Mouse (Mus musculus) liver, embryonic 16.5 days (tissue): ENCODE data around the gene Ank. TPM values are rescaled to one million over a fixed set of nuclear protein-coding genes. Genes with fewer than 3 reads are reported as not detected.

Source experiments
- ATAC-seq: fragments of 200-750 bp; cut with Nextera tagmentation; 2 replicates; pipeline ENCODE4 v1.8.0; 2017; ENCODE audit warnings: low read depth, mild to moderate bottlenecking, moderate number of reproducible peaks, moderate library complexity
- H3K27ac ChIP-seq: fragments of 300-500 bp; sonication (generic); 2 replicates; pipeline ENCODE4 v1.5.1; 2014; ENCODE audit warnings: mild to moderate bottlenecking, low read length
- H3K27me3 ChIP-seq: fragments of 300-500 bp; sonication (generic); 2 replicates; pipeline ENCODE4 v1.6.1; 2014; ENCODE audit warnings: low read depth, low read length, mixed read lengths; ENCODE audit not compliant: control insufficient read depth, insufficient read depth
- H3K36me3 ChIP-seq: fragments of 300-500 bp; sonication (generic); 2 replicates; pipeline ENCODE4 v1.6.1; 2014; ENCODE audit warnings: mild to moderate bottlenecking; ENCODE audit not compliant: control insufficient read depth, insufficient read depth
- H3K4me1 ChIP-seq: fragments of 300-500 bp; sonication (generic); 2 replicates; pipeline ENCODE4 v1.6.1; 2014; ENCODE audit warnings: low read depth, low read length, mixed read lengths; ENCODE audit not compliant: control insufficient read depth
- H3K4me2 ChIP-seq: fragments of 300-500 bp; sonication (generic); 2 replicates; pipeline ENCODE4 v1.6.1; 2014; ENCODE audit warnings: low read depth, low read length, mixed read lengths
- H3K4me3 ChIP-seq: fragments of 300-500 bp; sonication (generic); 2 replicates; pipeline ENCODE4 v1.5.1; 2014; ENCODE audit warnings: low read depth, mild to moderate bottlenecking, low read length
- H3K9ac ChIP-seq: fragments of 300-500 bp; sonication (generic); 2 replicates; pipeline ENCODE4 v1.6.1; 2014; ENCODE audit warnings: low read depth, low read length
- H3K9me3 ChIP-seq: fragments of 300-500 bp; sonication (generic); replicated peaks from 2 replicates; pipeline ENCODE4 v1.6.1; 2016; ENCODE audit warnings: low read length; ENCODE audit not compliant: control insufficient read depth
- WGBS: fragments of 180-500 bp; shearing (Covaris S2); extraction: QIAGEN DNeasy Blood & Tissue Kit; methylation state at CpG from one replicate; pipeline ENCODE4 v1.1.7; 2014; ENCODE audit not compliant: insufficient replicate concordance; 5-methylcytosine and 5-hydroxymethylcytosine counted together
- polyA plus RNA-seq: library from polyadenylated mRNA; unstranded; fragments of >200 nt; fragmentation: Nextera tagmentation; extraction: Ambion mirVana; gene quantifications from 2 replicates; pipeline ENCODE4 v1.2.1, GENCODE M21; 2015

Gene Ank
- polyA plus RNA-seq, 1 experiment from 2014 or later: 6.6 TPM

DNA sequence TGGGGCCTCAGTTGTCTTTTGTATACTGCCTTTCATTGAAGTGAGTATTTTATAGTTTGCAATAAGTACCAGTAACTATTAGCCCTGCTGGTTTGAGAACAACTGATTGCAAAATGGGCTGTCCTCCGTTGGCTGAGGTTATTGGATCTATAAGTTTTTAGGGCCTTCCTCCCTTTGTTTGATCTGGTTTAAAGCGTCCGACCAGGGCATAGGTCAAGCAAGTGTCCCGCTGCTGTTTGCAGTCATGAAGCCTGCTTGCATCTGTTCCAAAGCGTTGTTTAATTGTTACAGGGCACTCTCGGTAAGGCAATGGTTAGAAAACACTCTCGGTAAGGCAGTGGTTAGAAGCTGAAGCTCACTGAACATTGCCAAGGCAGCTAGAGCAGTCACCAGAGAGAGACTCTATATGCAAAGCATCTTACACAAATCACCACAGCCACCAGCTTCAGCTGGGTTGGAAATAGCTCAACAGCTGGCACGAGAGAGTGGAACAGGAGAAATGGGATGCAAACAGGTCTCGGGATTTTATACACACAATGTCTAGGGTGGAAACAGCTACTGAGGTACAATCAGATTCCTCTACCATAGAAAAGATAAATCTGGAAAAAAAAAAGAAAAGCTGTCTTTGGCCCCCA is 84.0 kb downstream of the Ank start:
- H3K27ac ChIP-seq: no peak overlapping the region
- 75% methylated on average over 9 of the region's 9 CpGs for WGBS
- peak; percentile 41; the same call in 1 of the 2 replicates for ATAC-seq
- no peaks in the 10 kb centered on the region for H3K36me3 ChIP-seq
- no peak overlapping the region for H3K9ac ChIP-seq
- no peak overlapping the region for H3K4me2 ChIP-seq
- no peaks in the 10 kb centered on the region for H3K9me3 ChIP-seq
- peaks cover 9% of the 10 kb centered on the region for H3K4me1 ChIP-seq
- no peak overlapping the region for H3K4me3 ChIP-seq
- H3K27me3 ChIP-seq: no peaks in the 10 kb centered on the region

DNA sequence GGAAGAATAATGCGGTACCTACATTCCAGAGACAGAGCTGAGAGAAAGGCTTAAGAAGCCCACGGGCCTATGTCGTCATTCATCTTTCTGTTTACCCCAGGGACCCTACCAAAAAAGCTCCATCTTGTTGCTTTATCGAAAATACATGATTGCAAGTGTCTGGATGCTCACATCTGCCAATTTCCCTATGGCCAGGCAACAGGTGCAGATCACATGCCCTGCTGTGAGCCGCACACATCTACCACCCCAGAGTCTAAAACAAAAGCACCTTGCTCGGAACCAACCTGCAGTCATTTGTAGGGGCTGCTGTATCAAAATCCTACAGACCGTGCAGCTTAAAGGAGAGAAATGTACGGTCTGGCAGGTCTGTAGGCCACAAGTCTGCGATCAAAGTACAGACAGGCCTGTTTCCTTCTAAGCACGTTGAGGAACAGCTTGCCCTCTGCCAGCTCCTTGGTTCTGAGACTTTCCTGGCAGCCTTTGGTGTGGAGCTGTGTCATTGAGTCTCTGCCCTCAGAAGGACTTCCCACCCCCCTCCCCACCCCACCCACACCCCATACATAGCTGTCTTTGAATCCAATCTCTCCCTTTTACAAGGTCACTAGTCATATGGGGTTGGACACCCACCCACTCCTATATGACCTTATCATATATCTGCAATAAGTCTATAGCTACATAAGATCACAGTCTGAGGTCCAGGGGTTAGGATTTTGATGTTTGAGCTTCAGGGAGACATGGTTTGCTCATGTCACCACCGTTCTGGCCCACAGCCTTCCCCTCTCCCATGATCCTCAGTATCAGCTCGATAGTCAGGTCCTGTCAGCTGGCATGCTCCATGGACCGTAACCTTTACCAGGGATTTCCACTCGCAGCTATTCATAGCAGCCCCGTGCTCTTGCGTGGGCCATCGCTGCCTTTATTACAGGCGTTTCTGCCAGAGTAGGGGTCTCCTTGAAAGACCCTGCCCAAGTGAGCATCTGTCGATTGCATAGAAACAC is 84.9 kb downstream of the Ank start:
- Histone ChIP-seq H3K36me3 (no peaks in the 10 kb centered on the region), H3K4me2 (no peak overlapping the region), H3K9me3 (no peaks in the 10 kb centered on the region), H3K27ac (no peak overlapping the region), H3K4me1 (peaks cover 9% of the 10 kb centered on the region), H3K27me3 (no peaks in the 10 kb centered on the region), H3K9ac (no peak overlapping the region), H3K4me3 (no peak overlapping the region)
- no peak for ATAC-seq
- WGBS: 85% methylated on average over 19 of the region's 19 CpGs

DNA sequence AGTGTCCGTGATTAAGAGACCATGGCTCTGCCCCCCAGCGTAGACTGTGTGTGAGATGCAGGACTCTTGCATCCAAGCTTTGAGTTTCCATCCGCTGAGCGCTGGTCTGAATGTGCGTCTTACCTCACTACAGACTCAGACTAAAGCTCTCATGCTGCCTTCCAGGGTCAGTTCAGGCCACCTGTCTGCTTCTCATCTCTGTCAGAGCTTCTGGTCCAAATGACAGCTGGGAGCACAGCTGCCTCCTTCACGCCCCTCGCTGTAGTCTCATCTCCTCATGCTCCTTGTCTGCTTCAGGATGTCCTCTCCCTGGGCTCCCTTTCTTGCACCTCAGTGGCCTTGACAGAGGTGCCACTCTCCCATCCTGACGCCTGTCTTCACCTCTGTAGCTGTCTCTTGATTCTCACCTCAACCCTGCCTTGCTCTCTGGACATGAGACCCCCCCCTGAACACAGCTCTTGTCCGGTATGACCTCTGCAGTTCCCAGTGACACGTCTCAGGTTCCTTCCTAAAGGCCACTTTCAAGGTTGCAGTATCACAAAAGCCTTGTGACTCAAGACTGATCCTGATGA is 85.7 kb downstream of the Ank start:
- H3K9me3 ChIP-seq: no peaks in the 10 kb centered on the region
- no peaks in the 10 kb centered on the region for H3K36me3 ChIP-seq
- H3K4me1 ChIP-seq: peaks cover 9% of the 10 kb centered on the region
- no peak overlapping the region for H3K9ac ChIP-seq
- H3K27me3 ChIP-seq: no peaks in the 10 kb centered on the region
- H3K4me3 ChIP-seq: no peak overlapping the region
- 81% methylated on average over 10 of the region's 10 CpGs for WGBS
- ATAC-seq: no peak
- no peak overlapping the region for H3K4me2 ChIP-seq
- H3K27ac ChIP-seq: no peak overlapping the region

DNA sequence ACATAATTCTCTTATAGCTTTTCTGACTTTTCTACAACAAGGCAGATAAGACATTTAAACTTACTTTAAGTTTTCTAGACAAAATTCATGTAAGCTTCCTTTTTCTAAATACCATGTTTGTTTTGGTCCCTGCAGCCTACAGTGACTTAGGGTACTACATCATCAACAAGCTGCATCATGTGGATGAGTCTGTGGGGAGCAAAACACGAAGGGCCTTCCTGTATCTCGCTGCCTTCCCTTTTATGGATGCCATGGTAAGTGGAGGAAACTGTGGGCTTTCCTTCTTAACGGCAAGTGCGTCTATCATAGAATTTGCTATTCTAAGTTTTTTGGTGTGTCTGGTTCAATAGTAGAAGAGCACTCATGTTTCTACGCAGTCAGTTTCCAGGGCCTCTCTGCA is 87.1 kb downstream of the Ank start:
- H3K9ac ChIP-seq: no peak overlapping the region
- H3K27ac ChIP-seq: no peak overlapping the region
- 58% methylated on average over 5 of the region's 5 CpGs for WGBS
- H3K4me3 ChIP-seq: no peak overlapping the region
- no peak for ATAC-seq
- no peaks in the 10 kb centered on the region for H3K36me3 ChIP-seq
- no peaks in the 10 kb centered on the region for H3K9me3 ChIP-seq
- no peaks in the 10 kb centered on the region for H3K27me3 ChIP-seq
- peaks cover 8% of the 10 kb centered on the region for H3K4me1 ChIP-seq
- H3K4me2 ChIP-seq: no peak overlapping the region

DNA sequence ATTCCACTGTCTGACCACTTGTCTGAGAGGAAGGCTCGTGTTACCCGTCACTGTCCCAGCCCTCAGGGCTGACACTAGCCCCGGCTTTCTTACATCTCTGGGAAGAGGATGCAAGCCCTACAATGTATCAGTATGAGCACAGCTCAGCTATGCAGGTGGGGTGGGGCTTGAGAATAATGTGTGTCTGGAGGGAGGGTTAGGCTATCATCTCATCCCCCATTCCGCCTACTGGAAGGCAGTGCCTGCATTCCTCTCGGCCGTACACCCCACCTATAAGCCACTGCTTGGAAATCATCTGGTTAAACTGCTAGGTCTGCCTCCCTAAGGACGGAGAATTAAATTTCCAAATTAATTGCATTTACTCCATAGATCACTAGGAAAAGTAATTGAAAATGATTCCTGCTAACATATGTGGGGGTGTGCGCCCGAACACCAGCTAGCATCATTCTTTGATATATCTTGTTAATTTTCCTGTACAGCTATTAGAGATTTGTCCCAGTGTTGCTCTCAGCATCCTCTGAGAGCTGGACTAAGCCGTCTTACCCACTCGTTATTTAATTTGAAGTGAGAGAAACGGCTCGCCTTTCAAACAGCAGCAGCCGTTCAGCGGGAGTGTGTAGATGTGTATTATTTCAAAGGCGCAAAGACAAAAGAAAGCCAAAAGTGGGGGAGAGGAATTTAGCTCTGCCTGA is 92.1 kb downstream of the Ank start:
- H3K4me2 ChIP-seq: no peak overlapping the region
- H3K4me3 ChIP-seq: no peak overlapping the region
- H3K36me3 ChIP-seq: no peaks in the 10 kb centered on the region
- H3K9me3 ChIP-seq: no peaks in the 10 kb centered on the region
- H3K27me3 ChIP-seq: no peaks in the 10 kb centered on the region
- no peak for ATAC-seq
- no peak overlapping the region for H3K27ac ChIP-seq
- H3K4me1 ChIP-seq: no peaks in the 10 kb centered on the region
- 88% methylated on average over 16 of the region's 16 CpGs for WGBS
- H3K9ac ChIP-seq: no peak overlapping the region

DNA sequence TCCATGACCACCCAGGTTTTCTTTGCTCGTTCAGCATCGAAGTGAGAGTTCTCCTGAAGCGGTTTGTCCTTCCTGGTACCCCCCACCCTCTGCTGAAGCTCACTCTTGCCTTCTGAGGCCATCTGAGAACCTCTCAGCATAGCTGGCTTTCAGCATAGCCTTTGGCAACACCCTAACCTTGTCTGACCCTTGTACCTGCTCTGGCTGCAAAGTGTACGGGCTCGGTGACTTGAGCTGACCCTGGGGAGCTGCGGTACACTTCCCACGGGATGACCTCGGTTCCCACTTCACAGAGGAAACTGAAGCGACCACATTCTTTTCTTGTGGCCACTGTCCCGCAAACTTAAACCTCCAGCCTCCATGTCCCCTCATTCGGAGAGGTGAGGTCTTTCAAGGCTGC is 93.8 kb downstream of the Ank start:
- no peaks in the 10 kb centered on the region for H3K4me1 ChIP-seq
- H3K27ac ChIP-seq: no peak overlapping the region
- H3K36me3 ChIP-seq: no peaks in the 10 kb centered on the region
- H3K4me2 ChIP-seq: no peak overlapping the region
- no peak for ATAC-seq
- 70% methylated on average over 11 of the region's 11 CpGs for WGBS
- H3K27me3 ChIP-seq: no peaks in the 10 kb centered on the region
- H3K9ac ChIP-seq: no peak overlapping the region
- no peak overlapping the region for H3K4me3 ChIP-seq
- H3K9me3 ChIP-seq: no peaks in the 10 kb centered on the region

DNA sequence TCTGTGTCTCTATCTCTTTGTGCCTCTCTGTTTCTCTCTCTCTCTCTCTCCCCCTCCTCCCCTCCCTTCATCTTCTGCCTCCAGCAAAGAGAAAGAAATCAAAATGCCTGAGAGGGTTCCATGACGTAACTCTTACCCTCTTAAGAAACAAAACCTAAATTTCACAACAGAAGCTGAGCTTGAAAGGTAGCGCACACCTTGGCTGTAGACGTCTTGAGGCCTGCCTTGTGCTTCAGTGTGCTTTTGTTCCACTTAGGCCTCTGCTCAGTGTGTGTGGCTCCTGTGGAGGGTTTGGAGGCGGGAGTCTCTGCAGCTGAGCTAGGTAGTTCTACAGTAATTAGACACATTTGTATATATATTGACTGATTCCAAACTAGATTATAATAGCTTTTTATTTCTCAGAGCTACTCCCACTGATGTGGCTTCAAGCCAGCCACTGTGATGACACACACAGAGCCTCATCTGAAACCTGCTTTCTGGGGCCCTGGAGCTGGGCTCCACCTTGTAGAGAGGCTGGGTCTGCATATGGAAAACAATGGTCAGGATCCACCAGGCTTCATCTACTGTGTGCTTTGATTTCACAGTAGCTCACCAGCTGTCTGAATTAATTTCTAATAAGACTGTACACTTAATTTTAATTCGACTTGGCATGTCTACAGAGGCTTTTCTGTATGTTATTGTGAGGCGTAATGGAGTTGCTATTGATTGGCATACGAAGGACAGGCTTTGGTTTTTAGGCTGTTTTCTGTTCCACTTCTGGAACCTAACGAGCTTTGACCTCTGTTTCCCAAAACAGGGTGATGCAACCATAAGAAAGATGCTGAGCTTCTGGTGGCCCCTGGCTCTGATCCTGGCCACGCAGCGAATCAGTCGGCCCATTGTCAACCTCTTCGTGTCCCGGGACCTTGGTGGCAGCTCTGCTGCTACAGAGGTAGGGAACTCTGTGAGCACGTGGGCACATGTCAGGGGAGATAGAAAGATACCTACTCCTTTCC is 97.9 kb downstream of the Ank start:
- no peak overlapping the region for H3K9ac ChIP-seq
- WGBS: 83% methylated on average over 14 of the region's 14 CpGs
- H3K27ac ChIP-seq: no peak overlapping the region
- H3K4me1 ChIP-seq: no peaks in the 10 kb centered on the region
- H3K4me3 ChIP-seq: no peak overlapping the region
- no peaks in the 10 kb centered on the region for H3K36me3 ChIP-seq
- H3K9me3 ChIP-seq: no peaks in the 10 kb centered on the region
- ATAC-seq: no peak
- no peaks in the 10 kb centered on the region for H3K27me3 ChIP-seq
- H3K4me2 ChIP-seq: no peak overlapping the region

DNA sequence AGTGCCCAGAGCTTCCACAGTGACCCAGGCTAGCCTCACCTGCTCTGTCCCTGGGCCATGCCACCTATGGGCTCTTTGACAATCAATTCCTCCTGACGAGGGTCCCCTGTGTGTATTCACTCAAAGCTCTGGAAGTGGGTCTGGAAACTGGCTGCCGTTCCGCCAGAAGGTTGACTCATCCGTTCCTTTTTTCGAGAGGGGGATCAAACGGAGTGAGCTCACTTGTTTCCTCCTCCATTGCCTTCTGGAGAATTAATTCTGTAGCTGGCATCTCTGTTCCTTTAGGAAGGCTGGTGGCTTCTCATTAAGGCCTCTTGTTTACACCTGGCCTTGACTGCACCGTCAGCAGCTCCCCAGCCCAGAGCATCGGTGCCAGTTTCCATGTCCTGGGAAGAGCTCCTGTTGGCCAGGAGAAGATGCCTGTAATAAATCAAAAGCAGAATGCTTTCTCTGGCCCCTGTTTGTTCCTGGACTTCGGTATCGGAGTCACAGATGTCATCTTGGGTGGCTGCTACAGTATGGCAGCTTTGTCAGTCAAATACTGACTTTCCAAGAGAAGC is 99.2 kb downstream of the Ank start:
- Histone ChIP-seq H3K4me2 (no peak overlapping the region), H3K27ac (no peak overlapping the region), H3K4me3 (no peak overlapping the region), H3K4me1 (no peaks in the 10 kb centered on the region), H3K9ac (no peak overlapping the region), H3K27me3 (no peaks in the 10 kb centered on the region), H3K9me3 (no peaks in the 10 kb centered on the region), H3K36me3 (no peaks in the 10 kb centered on the region)
- ATAC-seq: no peak
- WGBS: 89% methylated on average over 10 of the region's 10 CpGs
